Mouse (Mus musculus) kidney, adult 2 months (tissue): ENCODE measurements around the gene Ift43.

Source experiments
- CTCF ChIP-seq: fragments of 200-500 bp; conservative IDR thresholded peaks from 2 replicates; pipeline ENCODE4 v1.5.1; 2011; ENCODE audit warnings: low read depth, mild to moderate bottlenecking, control low read depth, low read length, moderate library complexity, mixed read lengths; ENCODE audit not compliant: insufficient read depth, insufficient read length
- POLR2A ChIP-seq: fragments of 200-500 bp; IDR thresholded peaks from one replicate; pipeline ENCODE4 v1.6.1; 2011; ENCODE audit warnings: low read depth, low read length, control low read depth

- no peak for TF ChIP-seq POLR2A
- TF ChIP-seq CTCF = no peak
Observed at GRCm38 (mm10) chr12:86174369-86174768, 92.0 kb downstream of the Ift43 start.
